Comparison of ENCODE assay signal across 7 mouse cellular contexts in the genomic region with DNA sequence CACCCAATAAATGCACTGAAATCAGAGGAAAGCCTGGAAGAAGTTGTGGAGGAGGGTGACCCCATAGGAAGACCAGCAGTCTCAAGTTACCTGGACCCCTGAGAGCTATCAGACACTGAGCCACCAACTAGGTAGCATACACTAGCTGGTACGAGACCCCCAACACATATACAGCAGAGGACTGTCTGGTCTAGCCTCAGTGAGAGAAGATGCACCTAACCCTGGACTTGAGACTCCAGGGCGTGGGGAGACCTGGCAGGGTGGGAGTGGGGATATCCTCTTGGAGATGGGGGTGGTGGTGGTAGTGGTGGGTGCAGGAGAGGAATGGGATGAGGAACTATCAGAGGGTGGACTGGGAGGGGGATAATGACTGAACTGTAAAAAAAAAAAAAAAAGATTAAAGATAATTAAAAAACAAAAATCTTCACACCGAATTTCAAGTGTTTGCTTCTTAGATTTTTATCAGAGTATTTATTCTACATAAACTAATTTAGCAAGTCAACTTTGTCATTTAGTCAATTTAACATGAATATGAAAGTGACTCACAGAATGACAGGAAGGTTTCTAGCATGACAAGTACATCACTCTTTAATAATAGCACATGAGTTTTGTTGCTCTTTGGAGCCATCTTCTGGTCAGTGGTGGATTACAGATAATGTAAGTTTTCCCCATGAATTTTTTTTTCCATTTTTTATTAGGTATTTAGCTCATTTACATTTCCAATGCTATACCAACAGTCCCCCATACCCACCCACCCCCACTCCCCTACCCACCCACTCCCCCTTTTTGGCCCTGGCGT.
A peak's percentile ranks its signal among the peaks of the same experiment; 100 is the strongest.
DNase-seq lines count a peak whose midpoint lies in the region; ATAC-seq and TF ChIP-seq lines count a peak whose summit lies in the region.

No protein-coding gene starts in this region.

- H3K36me3 ChIP-seq in G1E (replicated peaks) = no peaks in the 10 kb centered on the region
- H3K36me3 ChIP-seq in embryonic facial prominence, embryonic 12.5 days = no peaks in the 10 kb centered on the region

- no peak overlapping the region for H3K4me2 ChIP-seq in embryonic facial prominence, embryonic 12.5 days (replicated peaks)

- H3K9ac ChIP-seq in embryonic facial prominence, embryonic 12.5 days = no peak overlapping the region

- no peak overlapping the region for H3K4me3 ChIP-seq in G1E (ENCODE audit: low read depth, low read length)
- H3K4me3 ChIP-seq in embryonic facial prominence, embryonic 12.5 days = no peak overlapping the region

- H3K4me1 ChIP-seq in G1E (ENCODE audit: insufficient read depth, low read depth, low read length) = peaks cover 3% of the 10 kb centered on the region; the same call in 1 of the 2 replicates
- no peaks in the 10 kb centered on the region for H3K4me1 ChIP-seq in embryonic facial prominence, embryonic 12.5 days

- no peak overlapping the region for H3K27ac ChIP-seq in embryonic facial prominence, embryonic 12.5 days

- no peak for ATAC-seq in G1E (ENCODE audit: extremely low read depth, insufficient number of reproducible peaks, low FRiP score, poor library complexity, severe bottlenecking)
- ATAC-seq in embryonic facial prominence, embryonic 12.5 days (ENCODE audit: insufficient number of reproducible peaks, insufficient read depth, low FRiP score, low TSS enrichment) = peak; percentile 41; the same call in 1 of the 2 replicates
- ATAC-seq in erythroblast, adult 5-6 weeks (replicated peaks; ENCODE audit: low FRiP score, poor library complexity, severe bottlenecking) = no peak

- H3K27me3 ChIP-seq in G1E (ENCODE audit: insufficient read depth, low read length) = peaks cover 3% of the 10 kb centered on the region; the same call in 1 of the 2 replicates
- no peaks in the 10 kb centered on the region for H3K27me3 ChIP-seq in embryonic facial prominence, embryonic 12.5 days

- WGBS in embryonic facial prominence, embryonic 12.5 days = 75% methylated on average over 3 of the region's 4 CpGs

- no peaks in the 10 kb centered on the region for H3K9me3 ChIP-seq in G1E (replicated peaks)
- H3K9me3 ChIP-seq in embryonic facial prominence, embryonic 12.5 days = no peaks in the 10 kb centered on the region

- no peak for TF ChIP-seq CTCF in G1E (IDR thresholded peaks at IDR 0.05; ENCODE audit: low read depth, low read length)

- peak; percentile 14 to 27 for DNase-seq in kidney, adult 8-10 months
- DNase-seq in kidney, adult 11 months = no peak
- DNase-seq in CD4-positive helper T cell, adult 2 months (ENCODE audit: low read depth, low spot score) = peak; percentile 59
- DNase-seq in G1E (ENCODE audit: low spot score) = peak; percentile 14
- peak; percentile 56 for DNase-seq in lung, postnatal 14 days
